Mouse (Mus musculus): Measurements from ENCODE around the gene Tcirg1.

Tcirg1 gene

DNA sequence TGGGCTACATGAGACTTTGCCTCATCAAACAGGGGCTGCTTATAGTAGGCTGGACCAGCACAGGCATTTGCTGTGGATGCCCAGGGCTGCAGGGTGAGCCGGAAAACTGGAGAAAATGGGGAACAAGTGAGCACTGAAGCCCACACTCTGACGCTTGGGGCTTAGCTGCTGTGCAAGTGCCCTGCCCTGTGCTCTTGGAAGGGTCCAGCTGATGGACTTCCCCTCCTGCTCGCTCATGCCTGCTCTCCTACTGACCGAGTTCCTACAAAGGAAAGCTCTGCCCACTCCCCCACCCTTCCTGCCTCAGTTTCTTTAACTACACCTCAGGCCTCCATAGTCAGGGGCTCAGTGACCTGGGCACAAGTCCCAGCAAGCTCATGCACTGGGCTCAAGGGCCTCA is 21.1 kb upstream of the Tcirg1 start:
- DNase-seq (ENCODE audit: low read depth, low spot score), result no peak

DNA sequence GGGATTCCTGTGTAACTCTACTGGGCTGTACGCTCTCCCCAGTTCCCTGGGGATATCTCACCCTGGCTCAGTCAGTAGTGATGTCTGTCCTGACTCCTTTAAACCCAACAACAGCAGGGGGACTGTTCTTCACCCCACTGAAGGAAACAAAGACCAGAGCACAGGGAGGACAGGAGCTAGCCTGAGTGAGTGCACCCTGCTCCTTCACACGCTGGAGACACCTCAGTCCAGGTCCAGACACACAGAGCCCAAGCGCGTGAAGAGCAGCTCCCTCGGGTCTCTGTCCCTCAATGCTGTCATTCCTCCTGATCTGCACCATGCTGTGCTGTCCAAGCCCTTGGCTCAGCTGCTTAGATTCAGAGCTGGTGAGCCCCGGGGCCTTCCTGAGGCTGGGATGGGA is 19.8 kb upstream of the Tcirg1 start:
- no peak for DNase-seq (ENCODE audit: low read depth, low spot score)

DNA sequence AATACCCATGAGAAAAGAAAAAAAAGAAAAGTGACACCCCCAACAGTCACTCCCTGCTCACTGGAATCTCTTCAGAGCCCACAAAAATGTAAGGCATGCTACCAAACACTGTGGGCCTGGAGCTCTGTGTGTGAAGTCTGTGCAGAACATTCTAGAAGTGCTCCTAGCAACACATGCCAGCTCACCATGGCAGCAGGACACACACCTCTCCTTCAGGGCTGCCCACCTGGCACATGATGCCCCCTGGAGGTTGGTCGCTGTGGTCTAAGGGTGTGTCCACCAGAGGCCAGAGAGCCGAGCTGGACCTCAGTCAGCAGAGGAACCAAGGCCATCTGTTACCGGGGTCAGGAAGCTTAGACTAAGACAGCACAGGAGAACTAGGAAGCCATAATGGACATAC is 19.3 kb upstream of the Tcirg1 start:
- DNase-seq (ENCODE audit: low read depth, low spot score), result no peak

DNA sequence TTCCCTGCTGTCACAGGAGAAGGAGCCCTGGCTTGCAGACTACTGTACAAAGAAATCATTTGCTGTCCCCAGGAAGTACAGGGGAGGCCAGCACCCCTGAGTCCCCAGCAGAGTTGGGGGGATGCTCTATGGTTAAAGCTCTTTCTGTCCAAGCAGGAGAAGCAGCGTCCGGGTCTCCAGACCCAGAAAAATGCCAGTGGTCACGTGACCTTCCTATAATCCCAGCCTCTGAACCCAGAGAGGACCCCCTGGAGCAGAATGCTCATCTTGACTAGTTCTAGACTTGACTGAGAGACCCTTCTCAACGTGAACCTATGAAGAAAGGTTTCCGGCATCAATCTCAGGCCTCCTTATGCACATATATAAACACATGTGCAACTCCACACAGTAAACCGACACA is 18.9 kb upstream of the Tcirg1 start:
- DNase-seq (ENCODE audit: low read depth, low spot score), result no peak

DNA sequence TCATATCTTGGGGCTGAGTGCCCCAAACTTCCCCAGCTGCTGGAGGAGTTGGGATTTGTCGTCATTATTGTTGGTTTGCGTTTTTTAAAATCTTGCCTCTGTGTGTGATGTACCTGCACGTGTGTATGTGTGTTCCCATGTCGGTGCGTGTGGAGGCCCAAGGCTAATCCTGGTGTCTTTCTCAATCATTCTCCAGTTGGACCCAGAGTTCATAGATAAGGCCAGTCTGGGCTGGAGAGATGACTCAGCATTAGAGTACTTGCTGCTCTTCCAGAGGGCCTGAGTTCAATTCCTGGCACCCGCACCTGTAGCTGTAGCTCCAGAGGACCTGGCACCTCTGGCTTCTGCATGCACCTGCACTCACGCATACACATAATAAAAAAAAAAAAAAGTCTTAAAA is 17.9 kb upstream of the Tcirg1 start:
- no peak for DNase-seq (ENCODE audit: low read depth, low spot score)

DNA sequence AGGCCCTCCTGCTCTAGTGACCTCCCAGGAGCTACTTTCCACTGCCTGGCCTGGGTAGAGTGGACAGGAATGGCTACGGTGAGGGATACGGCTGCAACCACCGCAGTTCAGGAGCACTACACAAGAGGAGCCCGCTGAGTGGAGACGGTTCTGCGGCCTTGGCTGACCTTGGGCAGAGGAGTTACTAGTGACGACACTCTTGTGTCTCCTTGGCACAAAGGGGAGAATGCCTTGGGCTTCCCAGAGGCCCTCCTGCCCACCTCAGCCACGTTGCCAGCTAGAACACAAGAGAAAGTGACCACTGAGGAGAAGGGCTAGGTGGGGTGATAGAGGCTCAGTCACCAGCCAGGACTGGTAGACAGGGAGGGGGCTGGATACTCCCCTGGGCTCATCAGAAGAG is 17.3 kb upstream of the Tcirg1 start:
- DNase-seq (ENCODE audit: low read depth, low spot score), result no peak

DNA sequence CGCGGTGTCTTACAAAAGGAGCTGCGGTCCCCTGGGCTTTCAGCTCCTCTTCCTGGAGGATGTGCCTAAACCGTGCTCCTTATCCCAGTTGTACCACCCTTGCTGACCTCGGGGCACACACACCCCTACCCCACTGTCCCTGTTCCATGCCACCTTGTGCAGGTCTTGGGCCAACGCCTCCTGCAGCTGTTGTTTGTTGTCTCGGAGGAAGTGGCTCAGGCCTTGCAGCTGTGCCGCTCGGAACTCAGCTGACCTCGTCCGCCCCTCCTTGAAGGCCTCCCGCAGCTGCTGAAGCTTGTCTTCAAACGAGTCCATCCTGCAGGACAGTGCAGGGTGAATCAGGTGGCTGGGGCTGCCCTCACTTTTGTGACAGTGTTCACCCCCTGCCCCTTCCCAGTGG is 16.7 kb upstream of the Tcirg1 start:
- peak; percentile 89 for DNase-seq (ENCODE audit: low read depth, low spot score)

DNA sequence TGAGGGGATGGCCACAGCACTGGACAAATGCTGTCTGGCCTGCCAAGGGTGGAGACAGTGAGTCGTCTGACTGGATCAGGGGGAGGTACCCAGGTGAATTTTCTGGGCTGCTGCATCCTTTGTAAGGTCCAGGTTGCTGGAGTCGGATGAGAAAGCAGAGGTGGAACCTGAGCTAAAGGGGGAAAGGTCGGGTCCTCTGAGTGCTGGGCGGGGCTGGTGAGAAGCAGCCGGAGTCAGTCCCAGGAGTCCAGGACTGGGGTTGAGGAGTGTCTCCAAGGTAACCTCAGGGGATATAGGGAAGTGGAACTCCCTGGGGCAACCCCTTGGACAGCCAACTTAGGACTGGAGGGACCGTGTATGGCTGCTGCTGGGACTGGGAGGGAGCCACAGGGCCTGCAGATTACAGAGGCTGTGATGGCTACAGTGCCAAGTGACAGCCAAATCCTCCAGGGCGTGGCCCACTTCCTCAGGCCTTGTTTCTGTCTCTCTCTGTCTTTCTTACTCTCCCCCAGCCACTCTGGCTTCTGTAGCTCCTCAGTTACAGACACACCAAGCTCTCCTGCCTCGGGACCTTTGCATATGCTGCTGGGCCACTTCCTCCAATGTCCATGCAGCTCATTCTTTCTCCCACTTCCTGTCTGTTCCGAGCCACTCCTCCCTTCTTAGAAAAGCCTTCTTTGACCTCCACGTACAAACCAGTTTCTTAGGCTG is 15.9 kb upstream of the Tcirg1 start:
- peak; percentile 83 for DNase-seq (ENCODE audit: low read depth, low spot score)

DNA sequence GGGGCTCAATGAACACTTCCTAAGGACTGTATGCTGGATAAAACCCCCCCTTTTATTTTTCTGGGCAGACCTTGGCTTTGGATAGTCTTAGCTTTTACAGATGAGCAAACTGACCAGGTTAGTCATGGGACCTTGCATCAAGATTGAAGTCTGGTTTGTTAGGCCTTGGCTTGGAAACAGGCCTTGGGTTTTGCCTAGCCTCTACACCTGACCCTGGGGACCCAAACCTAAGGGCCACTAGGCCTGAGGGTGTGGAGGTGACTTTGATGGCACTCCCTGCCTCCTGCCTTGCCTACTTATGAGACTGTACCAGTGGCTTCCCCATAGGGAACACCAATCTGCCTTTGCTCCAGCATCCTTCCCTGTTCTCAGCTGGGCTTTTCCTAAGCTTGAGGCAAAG is 13.0 kb upstream of the Tcirg1 start:
- DNase-seq (ENCODE audit: low read depth, low spot score), result no peak

DNA sequence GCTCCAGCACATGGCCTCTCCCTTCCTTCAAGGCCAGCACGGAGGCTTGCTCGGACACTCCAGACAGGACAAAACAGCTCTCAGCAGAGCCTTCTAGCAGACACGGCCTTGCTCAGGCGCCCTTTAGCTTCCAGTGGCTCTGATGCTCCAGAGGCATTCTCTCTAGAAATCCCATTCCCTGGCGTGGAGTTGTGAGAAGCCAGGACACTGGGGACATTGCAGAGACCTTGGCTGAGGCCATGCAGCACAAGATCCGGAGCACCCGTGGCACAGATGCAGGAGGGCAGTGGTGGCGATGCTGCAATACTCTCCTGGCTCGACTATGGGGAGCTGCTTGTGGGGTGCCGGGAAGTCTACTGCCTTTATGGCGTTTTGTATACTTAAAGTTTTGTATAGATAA is 9.8 kb upstream of the Tcirg1 start:
- no peak for DNase-seq (ENCODE audit: low read depth, low spot score)

DNA sequence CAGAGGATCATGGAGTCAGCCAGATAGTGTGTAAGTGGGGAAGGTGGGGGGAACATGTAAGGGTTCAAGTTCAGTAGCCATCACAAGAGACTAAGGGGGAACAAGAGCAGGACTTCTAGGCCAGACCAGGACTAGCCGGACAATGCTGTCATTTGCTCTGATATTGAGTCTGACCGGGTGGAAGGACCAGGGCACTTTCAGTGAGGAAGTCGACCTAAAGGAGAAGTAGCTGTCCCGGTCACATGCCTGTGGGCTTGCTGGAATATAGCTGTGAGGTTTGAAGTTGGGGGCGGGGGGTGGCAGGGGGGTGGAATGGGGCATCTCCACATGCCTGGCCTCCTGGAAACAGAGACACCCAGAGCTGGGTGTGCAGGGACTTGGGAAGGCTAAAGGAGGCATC is 7.6 kb upstream of the Tcirg1 start:
- no peak for DNase-seq (ENCODE audit: low read depth, low spot score)

DNA sequence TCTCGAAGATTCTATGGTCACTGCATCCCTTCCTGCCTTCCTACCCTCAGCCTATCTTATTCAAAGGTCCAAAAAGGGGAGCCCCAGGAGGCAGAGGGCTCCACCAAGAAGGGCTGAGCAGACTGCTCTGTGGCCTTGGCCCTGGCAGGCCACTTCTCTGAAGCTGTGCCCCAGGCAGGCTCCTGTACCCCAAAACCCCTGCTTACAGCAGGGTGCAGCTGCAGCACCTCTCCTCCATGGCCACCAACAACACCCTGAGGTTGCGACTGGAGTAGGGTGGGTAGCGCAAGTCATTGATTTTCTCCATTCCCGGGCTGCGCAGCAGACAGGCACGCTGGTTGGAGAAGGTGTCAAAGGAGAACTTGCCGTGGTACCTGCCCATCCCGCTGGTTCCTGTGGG is 6.8 kb upstream of the Tcirg1 start:
- peak; percentile 49 for DNase-seq (ENCODE audit: low read depth, low spot score)

DNA sequence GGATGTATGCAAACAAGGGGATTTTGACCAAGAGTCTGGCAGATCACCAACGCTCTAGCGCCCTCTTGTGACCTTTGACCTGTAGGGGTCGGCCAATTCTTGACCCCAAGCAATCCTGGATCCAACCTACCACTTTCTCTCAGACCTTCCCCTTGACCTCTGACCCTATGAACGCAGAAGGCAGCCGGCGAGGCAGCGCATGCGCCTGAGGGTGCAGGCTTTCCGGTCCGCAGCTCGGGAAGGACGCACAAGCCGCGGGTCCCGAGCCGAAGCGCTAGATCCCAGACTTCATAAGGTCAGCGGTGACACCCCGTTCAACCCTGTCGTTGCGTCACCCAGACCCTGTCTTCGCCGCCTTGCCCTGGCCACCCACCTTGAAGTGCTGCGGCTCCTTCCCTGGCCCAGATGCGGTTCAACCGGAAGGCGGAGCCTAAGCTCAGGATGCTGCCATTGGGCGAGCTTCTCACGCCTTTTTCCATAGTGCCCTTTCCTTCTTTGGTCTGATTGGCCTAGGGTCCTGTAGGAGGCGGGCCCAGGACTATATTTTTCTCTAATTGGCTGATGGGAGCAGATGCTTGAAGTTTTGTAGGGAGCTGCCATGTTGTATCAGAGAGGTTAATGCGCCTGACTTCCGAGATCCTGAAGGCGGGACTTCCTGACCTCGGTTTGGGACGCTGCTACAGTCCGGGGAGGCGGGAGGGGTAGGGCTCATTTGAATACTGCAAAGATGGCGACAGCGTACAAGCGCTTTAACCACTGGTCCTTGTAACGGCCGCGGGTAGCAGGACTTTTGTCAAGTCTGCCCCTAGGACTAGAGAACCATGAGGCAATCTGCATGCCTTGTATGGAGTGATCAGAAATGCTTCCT is 5.6 kb upstream of the Tcirg1 start, which contains the start of gene Ndufs8:
Ndufs8 (minus strand) TSS at position 438 of the 868 bp plus-strand sequence.
- peak; percentile 97 for DNase-seq (ENCODE audit: low read depth, low spot score)

DNA sequence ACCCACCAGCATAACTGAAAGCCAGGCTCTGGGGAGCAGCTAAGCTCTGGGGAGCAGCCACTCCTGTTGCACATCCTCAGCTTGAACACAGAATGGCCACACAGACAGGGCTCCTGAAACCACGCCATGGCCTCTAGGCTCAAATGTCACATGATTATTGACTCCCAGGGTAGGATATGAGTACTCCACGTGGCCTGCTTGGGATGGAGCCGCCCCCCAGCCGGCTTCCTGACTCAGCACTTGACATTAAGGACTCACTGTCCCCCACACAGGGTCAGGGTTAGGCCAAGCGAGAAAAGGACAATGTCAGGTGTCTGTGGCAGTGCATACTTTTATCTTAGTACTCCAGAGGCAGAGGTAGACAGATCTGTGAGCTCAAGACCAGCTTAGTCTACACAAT is 3.3 kb upstream of the Tcirg1 start:
- DNase-seq (ENCODE audit: low read depth, low spot score), result no peak

DNA sequence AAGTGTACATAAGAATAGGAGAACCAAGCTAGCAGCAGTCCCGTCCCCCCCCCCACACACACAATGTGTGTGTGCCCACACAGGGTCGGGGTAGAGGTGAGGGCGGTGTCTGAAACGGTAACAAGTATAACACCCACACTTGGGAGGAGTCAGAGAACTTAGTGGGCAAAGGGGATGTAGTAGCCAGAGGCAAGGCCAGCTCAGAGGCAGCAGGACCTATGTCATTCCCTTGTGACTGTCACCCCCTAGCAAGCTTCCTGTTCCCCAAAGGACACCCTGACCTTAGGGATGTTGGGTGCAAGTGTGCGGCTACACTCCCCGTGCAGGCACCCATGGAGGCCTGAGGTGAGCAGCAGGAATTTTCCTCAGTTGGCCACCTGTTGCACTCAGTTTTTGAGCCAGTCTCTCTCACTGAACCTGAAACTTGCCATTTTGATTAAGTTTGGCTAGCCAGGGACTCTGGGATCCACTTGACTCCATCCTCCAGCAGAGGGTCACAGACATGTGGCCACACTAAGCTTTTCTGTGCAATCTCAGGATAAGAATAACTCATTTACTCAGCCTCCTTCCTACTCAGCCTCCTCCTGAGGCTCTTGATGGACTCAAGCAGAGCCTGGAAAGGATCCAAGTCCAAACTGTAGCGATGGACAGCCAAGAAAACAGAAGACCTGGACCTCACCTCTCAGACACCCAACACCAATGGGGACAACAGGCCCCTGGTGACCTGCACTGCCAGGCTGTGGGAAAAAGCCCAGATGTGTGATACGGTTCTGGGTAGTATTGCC is 1.1 kb upstream of the Tcirg1 start:
- DNase-seq (ENCODE audit: low read depth, low spot score), result no peak

DNA sequence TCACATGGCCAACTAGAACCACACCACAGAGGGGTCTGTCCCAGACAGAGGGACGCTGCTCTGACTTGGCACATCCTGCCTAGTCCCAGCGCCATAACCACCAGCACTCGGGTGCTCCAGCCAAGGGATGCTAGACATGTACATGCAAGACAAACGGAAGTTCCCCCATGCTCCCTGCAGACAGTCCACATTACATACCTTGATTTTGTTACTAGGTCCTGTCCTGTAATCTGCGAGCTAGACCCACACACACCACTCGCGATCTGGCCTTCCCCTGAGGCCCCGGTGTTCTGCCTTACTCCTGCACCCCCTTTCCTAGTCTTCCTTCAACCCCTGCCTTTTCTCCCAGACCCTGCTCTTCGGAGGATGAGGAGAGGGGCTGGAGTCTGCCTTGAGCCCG is 607 bp downstream of the Tcirg1 start:
- DNase-seq (ENCODE audit: low read depth, low spot score), result peak; percentile 58

DNA sequence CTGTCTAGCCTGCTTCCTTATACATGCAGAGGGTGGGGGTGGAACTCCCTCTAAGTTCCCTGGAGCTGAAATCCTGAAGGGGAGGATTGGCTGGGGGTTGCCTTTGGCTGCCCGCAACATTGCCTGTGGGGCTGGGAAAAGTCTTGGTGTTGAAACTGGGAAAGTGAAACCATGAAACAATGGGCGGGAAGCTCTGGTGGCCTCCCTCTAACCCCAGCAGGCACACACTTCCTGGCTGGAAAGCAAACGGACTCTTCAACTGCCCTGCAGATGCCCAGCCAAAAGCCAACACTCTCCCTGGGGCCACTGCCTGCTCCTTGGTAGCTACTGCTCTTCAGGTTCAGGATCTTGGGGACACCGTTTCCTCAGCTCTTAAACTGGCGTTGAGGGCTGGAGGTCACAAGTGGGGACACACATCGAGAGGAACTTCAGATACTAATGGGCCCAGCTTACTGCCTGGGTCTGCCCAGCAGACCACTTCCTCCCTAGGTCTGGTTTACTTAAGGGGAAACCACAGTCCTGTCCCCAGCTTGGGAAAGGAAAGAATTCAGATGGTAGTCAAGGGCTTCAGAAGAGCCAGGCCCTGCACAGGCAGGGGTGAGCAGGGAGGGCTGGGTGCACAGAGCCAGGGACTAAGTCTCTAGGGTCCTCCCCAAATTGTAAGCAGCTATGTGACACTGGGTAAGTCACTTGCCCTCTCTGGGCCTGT is 1.5 kb downstream of the Tcirg1 start:
- peak; percentile 52 for DNase-seq (ENCODE audit: low read depth, low spot score)

DNA sequence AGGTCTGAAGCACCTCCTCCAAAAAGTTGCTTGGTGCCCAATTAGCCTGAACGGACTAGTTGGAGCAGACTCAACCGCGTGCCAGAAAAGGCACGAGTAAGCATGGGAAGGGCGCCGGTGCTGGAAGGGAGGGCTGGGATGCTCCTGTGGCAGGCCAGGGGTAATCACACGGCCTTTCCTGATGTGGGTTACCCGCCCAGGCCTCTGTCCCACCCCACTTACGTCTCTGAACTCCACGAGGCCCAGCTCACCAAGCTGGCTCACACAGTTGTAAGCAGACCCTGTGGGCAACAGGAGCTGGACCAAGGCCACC is 2.6 kb downstream of the Tcirg1 start:
- DNase-seq (ENCODE audit: low read depth, low spot score), result no peak

DNA sequence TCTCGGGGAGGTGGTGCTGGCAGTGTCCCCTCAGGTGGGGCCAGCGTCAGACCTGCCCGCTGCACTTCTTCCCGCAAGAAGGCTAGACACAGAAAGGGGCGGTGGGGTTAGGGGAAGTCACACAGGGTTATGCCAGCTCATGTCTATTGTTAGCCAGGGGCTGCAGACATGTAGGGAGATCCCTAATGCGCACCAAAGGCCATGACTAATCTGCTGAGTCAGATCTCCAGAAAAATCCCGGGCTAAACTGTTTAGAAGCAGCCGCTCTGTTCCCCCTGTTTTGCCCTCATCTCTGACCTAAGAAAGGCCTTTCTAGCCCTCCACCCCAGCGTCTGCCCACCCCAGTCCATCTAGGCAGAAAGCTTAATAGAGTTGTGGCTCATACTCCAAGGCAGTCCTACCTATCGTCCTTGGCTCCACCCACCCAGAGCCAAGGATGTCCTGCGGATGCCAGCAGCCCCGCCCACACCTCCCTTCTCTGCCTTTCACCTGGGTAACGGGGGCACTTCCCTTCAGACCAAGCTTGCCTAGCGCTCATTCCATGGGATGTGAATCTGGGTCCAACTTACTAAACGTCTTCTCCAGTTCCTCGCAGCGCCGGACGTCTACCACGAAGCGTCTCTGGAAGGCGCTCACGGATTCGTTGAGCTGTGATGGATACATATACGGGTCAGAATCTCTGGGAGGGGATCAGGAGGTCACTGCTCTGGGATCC is 3.1 kb downstream of the Tcirg1 start:
- DNase-seq (ENCODE audit: low read depth, low spot score), result no peak

DNA sequence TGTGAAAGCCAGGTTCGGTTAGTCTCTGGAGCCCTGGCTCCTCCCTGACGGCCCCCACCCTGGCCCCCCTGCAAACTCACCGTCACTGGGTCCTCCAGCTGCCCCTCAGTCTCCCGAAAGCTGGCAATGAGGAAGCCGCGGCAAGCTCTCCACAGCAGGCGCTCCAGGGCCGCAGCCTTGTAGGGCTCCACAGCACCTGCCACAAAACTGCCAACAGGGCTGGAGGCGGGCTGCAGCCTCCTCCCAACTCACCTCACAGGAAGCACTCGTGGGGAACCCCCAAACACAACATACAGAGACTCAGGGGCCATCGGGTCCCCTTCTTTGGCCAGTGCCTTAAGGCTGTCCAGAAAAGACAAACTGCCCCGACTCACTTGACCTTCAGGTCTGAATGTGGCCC is 4.0 kb downstream of the Tcirg1 start:
- no peak for DNase-seq (ENCODE audit: low read depth, low spot score)

DNA sequence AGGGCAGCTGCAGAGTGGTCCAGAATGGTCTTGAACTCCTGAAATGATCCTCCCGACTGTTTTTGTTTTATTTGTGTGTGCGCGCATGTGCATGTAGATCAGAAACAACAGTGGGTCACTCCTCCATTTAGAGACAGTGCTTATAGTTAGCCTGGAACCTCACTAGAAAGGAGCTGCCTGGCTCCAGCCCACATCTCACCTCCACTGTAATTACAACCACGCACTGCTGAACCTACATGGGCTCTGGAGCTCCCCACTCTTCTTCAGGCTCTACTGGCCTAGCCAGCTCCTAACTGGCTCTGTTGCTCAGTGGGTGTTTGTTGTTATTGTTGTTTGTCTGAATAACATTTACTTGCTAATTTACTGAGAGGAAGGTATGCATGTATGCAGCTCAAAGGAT is 7.3 kb downstream of the Tcirg1 start:
- no peak for DNase-seq (ENCODE audit: low read depth, low spot score)
